Mouse (Mus musculus) cortical plate, adult 2 months (tissue): Measurements from ENCODE around the gene Tut1. TPM values are rescaled to one million over a fixed set of nuclear protein-coding genes. Genes with fewer than 3 reads are reported as not detected.
"Not testable (repeated sequence)": the region's sequence is repeated elsewhere in the genome, so short reads cannot be mapped to it uniquely, and the experiment has no call there.

Source experiments
- H3K27ac ChIP-seq: fragments of 200-500 bp; 2 replicates; pipeline ENCODE4 v1.5.1; 2012; ENCODE audit warnings: low read length, control low read depth, inconsistent platforms; ENCODE audit not compliant: insufficient read depth
- H3K4me1 ChIP-seq: fragments of 200-500 bp; 2 replicates; pipeline ENCODE4 v1.6.1; 2011; ENCODE audit warnings: low read length; ENCODE audit not compliant: control insufficient read depth, insufficient read depth
- H3K4me3 ChIP-seq: fragments of 200-500 bp; 2 replicates; pipeline ENCODE4 v1.5.1; 2011; ENCODE audit warnings: mild to moderate bottlenecking, low read length, control low read depth; ENCODE audit not compliant: insufficient read depth
- CTCF ChIP-seq: fragments of 200-500 bp; IDR thresholded peaks from 2 replicates; pipeline ENCODE4 v1.5.1; 2011; ENCODE audit warnings: mild to moderate bottlenecking, control low read depth, low read length; ENCODE audit not compliant: insufficient read depth; ENCODE audit errors: extremely low read depth
- POLR2A ChIP-seq: fragments of 200-500 bp; IDR thresholded peaks from 2 replicates; pipeline ENCODE4 v1.6.1; 2011; ENCODE audit warnings: mild to moderate bottlenecking, low read length, control low read depth; ENCODE audit not compliant: insufficient read depth; ENCODE audit errors: extremely low read depth
- polyA plus RNA-seq: library from polyadenylated mRNA; depleted of rRNA; stranded (reverse); fragments of >200 nt; gene quantifications from 2 replicates; pipeline ENCODE4 v1.2.3, GENCODE M21; 2012; rRNA removed

Tut1 gene
- polyA plus RNA-seq, 1 experiment: 20.0 TPM

DNA sequence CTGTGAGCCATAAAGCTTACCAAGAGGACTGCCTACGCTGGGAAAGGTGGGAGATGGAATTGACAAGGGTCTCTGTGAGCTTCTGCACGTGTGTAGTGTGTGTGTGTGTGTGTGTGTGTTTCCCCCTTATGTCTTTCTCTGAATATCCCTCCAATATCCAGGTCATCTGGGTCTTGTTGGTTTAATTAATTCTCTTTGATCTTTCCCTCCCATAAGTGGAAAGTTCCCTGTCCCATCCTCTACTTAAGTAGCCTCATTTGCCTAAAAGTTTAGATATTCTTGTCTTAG is 39.9 kb downstream of the Tut1 start:
- peaks cover 8% of the 10 kb centered on the region for H3K4me1 ChIP-seq
- 0 out of 2 replicates have a peak overlapping the region, but pooled peaks have one; percentile 10 for H3K27ac ChIP-seq
- TF ChIP-seq POLR2A (no peak), CTCF (no peak)
- no peak overlapping the region for H3K4me3 ChIP-seq

DNA sequence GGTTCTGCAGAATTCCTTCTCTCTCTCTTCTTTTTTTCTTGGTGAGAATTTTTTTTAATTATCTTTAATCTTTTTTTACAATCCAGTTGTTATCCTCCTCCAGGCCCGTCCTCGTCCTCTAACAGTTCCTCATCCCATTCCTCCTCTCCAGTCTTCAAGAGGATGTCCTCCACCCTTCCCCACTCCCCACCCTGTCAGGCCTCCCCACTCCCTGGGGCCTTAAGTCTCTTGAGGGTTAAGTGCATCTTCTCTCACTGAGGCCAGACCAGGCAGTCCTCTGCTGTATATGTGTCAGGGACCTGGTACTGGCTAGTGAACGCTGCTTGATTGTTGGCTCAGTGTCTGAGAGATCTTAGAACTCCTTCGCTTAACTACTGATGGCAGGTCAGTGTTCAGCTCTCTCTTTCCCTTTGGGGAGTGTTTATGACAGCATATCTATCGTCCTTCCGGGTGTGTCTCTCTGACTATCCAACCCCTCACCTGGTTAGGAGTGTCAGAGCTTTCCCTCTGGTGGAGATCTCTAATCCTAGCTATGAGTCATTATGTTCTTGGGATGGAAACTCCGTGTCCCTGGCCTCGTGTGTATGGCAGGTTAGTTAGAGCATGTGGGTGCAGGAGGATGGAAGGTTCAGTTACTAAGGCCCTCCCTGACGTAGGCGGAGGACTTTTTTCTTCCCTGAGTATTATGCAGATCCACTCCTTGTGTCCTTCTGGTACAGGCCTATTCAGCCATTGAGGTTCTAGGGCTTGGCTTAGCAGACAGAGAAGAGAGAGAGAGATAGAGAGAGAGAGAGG is 41.4 kb downstream of the Tut1 start:
- H3K27ac ChIP-seq: no peak overlapping the region
- no peak for TF ChIP-seq POLR2A
- TF ChIP-seq CTCF: no peak
- peaks cover 8% of the 10 kb centered on the region for H3K4me1 ChIP-seq

DNA sequence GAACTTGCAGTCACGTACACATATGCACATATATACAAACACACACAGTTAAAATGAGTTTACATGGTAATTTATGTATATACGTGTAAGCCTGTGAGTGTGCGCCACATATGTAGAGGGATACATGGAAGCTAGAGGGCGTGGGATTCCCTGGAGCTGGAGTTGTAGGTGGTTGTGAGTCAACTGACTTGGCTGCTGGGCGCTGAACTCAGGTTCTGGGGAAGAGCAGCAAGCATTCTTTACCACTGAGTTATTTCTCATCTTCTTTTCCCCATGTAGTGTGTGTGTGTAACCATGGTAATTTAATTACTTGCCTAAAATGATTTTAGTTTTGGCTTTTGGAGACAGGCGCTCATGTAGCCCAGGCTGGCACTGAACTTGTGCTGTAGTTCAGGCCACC is 43.0 kb downstream of the Tut1 start:
- peaks cover 6% of the 10 kb centered on the region for H3K4me1 ChIP-seq
- no peak overlapping the region for H3K4me3 ChIP-seq
- no peak overlapping the region for H3K27ac ChIP-seq
- TF ChIP-seq CTCF (no peak), POLR2A (no peak)

More for the DNA sequence above, 41.4 kb downstream of the Tut1 start:
- no peak overlapping the region for H3K4me3 ChIP-seq

GRCm38 (mm10) chr19:8997546-8997945 is 43.9 kb downstream of the Tut1 start:
- TF ChIP-seq CTCF: no peak
- TF ChIP-seq POLR2A: no peak
- peak overlapping the region; percentile 23; the same call in 1 of the 2 replicates for H3K27ac ChIP-seq
- H3K4me1 ChIP-seq: peaks cover 6% of the 10 kb centered on the region
- H3K4me3 ChIP-seq: no peak overlapping the region

GRCm38 (mm10) chr19:8998546-8998945 is 44.9 kb downstream of the Tut1 start:
- no peak overlapping the region for H3K27ac ChIP-seq
- peaks cover 6% of the 10 kb centered on the region for H3K4me1 ChIP-seq
- TF ChIP-seq CTCF (no peak), POLR2A (no peak)
- no peak overlapping the region for H3K4me3 ChIP-seq

DNA sequence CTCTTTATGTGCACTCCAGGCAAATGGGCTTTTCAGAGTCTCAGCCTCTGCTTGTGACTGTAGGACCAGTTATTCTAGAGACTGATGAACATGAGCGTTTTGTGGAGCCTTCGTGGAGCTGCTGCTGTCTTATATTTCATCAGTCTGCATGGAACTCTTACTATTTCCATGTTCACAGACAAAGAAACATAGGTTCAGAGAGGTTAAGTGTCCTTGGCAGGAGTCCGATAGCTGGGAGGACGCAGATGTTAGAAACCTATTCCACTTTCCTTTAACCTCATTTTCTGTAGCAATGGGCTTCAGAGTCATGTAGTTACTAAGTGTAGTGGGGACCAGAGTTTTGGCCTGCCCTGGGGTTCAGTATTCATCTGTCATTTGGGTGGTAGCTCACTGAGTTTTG is 45.6 kb downstream of the Tut1 start:
- TF ChIP-seq POLR2A: no peak
- TF ChIP-seq CTCF: no peak
- H3K27ac ChIP-seq: no peak overlapping the region
- H3K4me3 ChIP-seq: no peak overlapping the region
- H3K4me1 ChIP-seq: peaks cover 6% of the 10 kb centered on the region

- not testable (repeated sequence) for H3K4me3 ChIP-seq, H3K27ac ChIP-seq, H3K4me1 ChIP-seq
Observed at GRCm38 (mm10) chr19:9006915-9007314, 53.3 kb downstream of the Tut1 start.

Other genes with a start within 250 kb of the Tut1 start
- gene Slc3a2, start 230.5 kb upstream of the Tut1 start, polyA plus RNA-seq: 200 TPM in 2 replicates
- 50.2 and 51.3 TPM in 2 replicates for gene Wdr74, start 218.0 kb upstream of the Tut1 start, polyA plus RNA-seq
- 0.59 TPM in 1 of 2 replicates, not detected in the other for gene 1700092M07Rik, start 213.1 kb upstream of the Tut1 start, polyA plus RNA-seq
- gene Stx5a, start 212.4 kb upstream of the Tut1 start, polyA plus RNA-seq: 106 and 109 TPM in 2 replicates
- 121 and 127 TPM in 2 replicates for gene Nxf1, start 196.8 kb upstream of the Tut1 start, polyA plus RNA-seq
- gene Tmem223, start 182.9 kb upstream of the Tut1 start, polyA plus RNA-seq: 134 and 142 TPM in 2 replicates
- gene Tmem179b, start 179.4 kb upstream of the Tut1 start, polyA plus RNA-seq: 18.7 and 18.8 TPM in 2 replicates
- gene Taf6l, start 167.4 kb upstream of the Tut1 start, polyA plus RNA-seq: 15.1 and 15.5 TPM in 2 replicates
- gene Polr2g, start 155.3 kb upstream of the Tut1 start, polyA plus RNA-seq: 177 and 184 TPM in 2 replicates
- gene Zbtb3, start 151.3 kb upstream of the Tut1 start, polyA plus RNA-seq: 4.0 TPM in 2 replicates
- gene Ttc9c, start 134.5 kb upstream of the Tut1 start, polyA plus RNA-seq: 29.0 and 29.5 TPM in 2 replicates
- gene Hnrnpul2, start 133.8 kb upstream of the Tut1 start, polyA plus RNA-seq: 78.5 and 85.1 TPM in 2 replicates
- gene AC129217.1, start 124.1 kb upstream of the Tut1 start, polyA plus RNA-seq: not detected in 2 replicates
- 135 and 137 TPM in 2 replicates for gene Bscl2, start 116.4 kb upstream of the Tut1 start, polyA plus RNA-seq
- 275 and 293 TPM in 2 replicates for gene Gng3, start 114.7 kb upstream of the Tut1 start, polyA plus RNA-seq
- gene Lrrn4cl, start 103.1 kb upstream of the Tut1 start, polyA plus RNA-seq: 1.0 and 1.3 TPM in 2 replicates
- 108 and 118 TPM in 2 replicates for gene Ubxn1, start 82.4 kb upstream of the Tut1 start, polyA plus RNA-seq
- 70.1 and 77.2 TPM in 2 replicates for gene Uqcc3, start 72.9 kb upstream of the Tut1 start, polyA plus RNA-seq
- 3.4 and 4.2 TPM in 2 replicates for gene Lbhd1, start 70.1 kb upstream of the Tut1 start, polyA plus RNA-seq
- gene Gm49403, start 69.9 kb upstream of the Tut1 start, polyA plus RNA-seq: not detected in 2 replicates
- 40.1 and 41.3 TPM in 2 replicates for gene 1810009A15Rik, start 65.0 kb upstream of the Tut1 start, polyA plus RNA-seq
- not detected in 2 replicates for gene Gm49416, start 64.9 kb upstream of the Tut1 start, polyA plus RNA-seq
- gene Ints5, start 60.8 kb upstream of the Tut1 start, polyA plus RNA-seq: 16.1 and 16.7 TPM in 2 replicates
- 87.5 and 89.8 TPM in 2 replicates for gene Ganab, start 55.8 kb upstream of the Tut1 start, polyA plus RNA-seq
- 222 and 224 TPM in 2 replicates for gene B3gat3, start 33.5 kb upstream of the Tut1 start, polyA plus RNA-seq
- 8.0 and 9.2 TPM in 2 replicates for gene Rom1, start 24.5 kb upstream of the Tut1 start, polyA plus RNA-seq
- gene Eml3, start 24.3 kb upstream of the Tut1 start, polyA plus RNA-seq: 12.8 and 13.2 TPM in 2 replicates
- 24.6 and 25.2 TPM in 2 replicates for gene Mta2, start 12.0 kb upstream of the Tut1 start, polyA plus RNA-seq
- gene Eef1g, start 13.2 kb downstream of the Tut1 start, polyA plus RNA-seq: 286 and 289 TPM in 2 replicates
- gene Ahnak, start 35.4 kb downstream of the Tut1 start, polyA plus RNA-seq: 6.7 and 7.7 TPM in 2 replicates
- gene Scgb1a1, start 134.1 kb downstream of the Tut1 start, polyA plus RNA-seq: not detected in 2 replicates
- 79.3 and 81.3 TPM in 2 replicates for gene Asrgl1, start 181.8 kb downstream of the Tut1 start, polyA plus RNA-seq